ENCODE assay signal across 8 mouse cellular contexts in the genomic region with DNA sequence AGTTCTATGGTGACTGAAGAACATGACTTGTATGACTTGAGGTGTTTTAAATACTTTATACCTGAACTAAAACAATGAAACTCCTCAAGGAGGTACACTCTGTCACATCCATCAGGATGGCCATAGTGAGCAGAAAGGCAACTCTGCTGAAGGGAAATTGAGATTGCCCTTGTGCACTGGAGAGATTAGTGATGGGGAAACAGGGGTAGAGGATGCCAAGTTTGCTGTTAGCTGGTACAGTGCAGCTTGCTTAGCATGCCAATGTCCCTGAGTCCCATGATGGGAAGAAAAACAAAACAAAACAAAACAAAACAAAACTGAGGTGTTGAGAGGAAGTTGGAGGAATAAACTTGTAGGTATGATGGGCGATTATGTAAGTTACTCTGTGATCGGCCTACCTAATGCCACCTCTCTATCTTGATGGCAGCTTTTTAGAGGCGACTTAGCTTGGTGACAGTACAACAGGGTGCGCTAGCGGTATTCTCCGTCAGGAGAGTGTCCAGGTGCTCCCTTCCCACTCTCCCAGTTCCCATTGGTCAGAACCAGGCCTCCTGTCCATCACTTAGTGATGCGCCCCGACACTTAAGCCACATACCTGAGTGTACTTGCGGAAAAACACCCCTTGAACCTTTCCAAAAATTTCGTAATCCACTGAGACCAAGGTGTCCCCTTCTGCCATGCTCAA. TPM values are rescaled to one million over a fixed set of nuclear protein-coding genes. Genes with fewer than 3 reads are reported as not detected.
DNase-seq lines count a peak whose midpoint lies in the region; ATAC-seq and TF ChIP-seq lines count a peak whose summit lies in the region.

No protein-coding gene starts in this region.

- no peak for DNase-seq in heart, adult 18-20 months
- peak; percentile 70 for DNase-seq in MEL (ENCODE audit: low read depth, low spot score)
- no peak for DNase-seq in midbrain, postnatal 0 days (ENCODE audit: low spot score)
- no peak for DNase-seq in Muller cell, postnatal 12 days (ENCODE audit: inconsistent ontology term)
- DNase-seq in retina, embryonic 14.5 days (ENCODE audit: low spot score), result no peak

- no peak for TF ChIP-seq POLR2A in MEL (IDR thresholded peaks at IDR 0.05; ENCODE audit: control insufficient read depth in 1 of 2, insufficient read depth in 1 of 2, low read depth in 1 of 2, low read length in 2 of 2, poor library complexity in 1 of 2)

- 7% methylated on average over 10 of the region's 10 CpGs for whole genome bisulfite sequencing in heart, embryonic 15.5 days
- 7% methylated on average over 10 of the region's 10 CpGs for WGBS in embryonic facial prominence, embryonic 13.5 days
- 7% methylated on average over 10 of the region's 10 CpGs for WGBS in intestine, embryonic 16.5 days
- 8% methylated on average over 10 of the region's 10 CpGs for WGBS in midbrain, postnatal 0 days

- H3K79me2 ChIP-seq in MEL (ENCODE audit: control insufficient read depth, insufficient read depth, low read length, poor library complexity), result peaks cover 5% of the 10 kb centered on the region; the same call in 1 of the 2 replicates

- H3K4me1 ChIP-seq in heart, embryonic 15.5 days (replicated peaks), result peaks cover 8% of the 10 kb centered on the region
- H3K4me1 ChIP-seq in MEL (ENCODE audit: control insufficient read depth in 1 of 2, insufficient read depth in 2 of 2, low read length in 2 of 2), result peaks cover 12 to 24% of the 10 kb centered on the region in 2 experiments
- H3K4me1 ChIP-seq in embryonic facial prominence, embryonic 13.5 days, result peaks cover 6% of the 10 kb centered on the region; the same call in 1 of the 2 replicates
- H3K4me1 ChIP-seq in intestine, embryonic 16.5 days (ENCODE audit: control insufficient read depth, insufficient read depth, low read length), result peaks cover 3% of the 10 kb centered on the region
- peaks cover 2% of the 10 kb centered on the region; the same call in 1 of the 2 replicates for H3K4me1 ChIP-seq in midbrain, postnatal 0 days (ENCODE audit: insufficient read depth, low read length)

- no peak for TF ChIP-seq EP300 in MEL (IDR thresholded peaks at IDR 0.05; ENCODE audit: low read depth in 1 of 2, low read length in 2 of 2)

- H3K27ac ChIP-seq in heart, embryonic 15.5 days, result peak overlapping the region; percentile 72
- peak overlapping the region; percentile 87 for H3K27ac ChIP-seq in MEL (ENCODE audit: control insufficient read depth, low read depth, low read length)
- H3K27ac ChIP-seq in embryonic facial prominence, embryonic 13.5 days, result peak overlapping the region; percentile 82
- H3K27ac ChIP-seq in intestine, embryonic 16.5 days (ENCODE audit: low read length), result peak overlapping the region; percentile 76; the same call in 1 of the 2 replicates
- H3K27ac ChIP-seq in midbrain, postnatal 0 days (ENCODE audit: low read depth, low read length), result peak overlapping the region; percentile 78; the same call in 1 of the 2 replicates

- H3K27me3 ChIP-seq in heart, embryonic 15.5 days, result no peaks in the 10 kb centered on the region
- H3K27me3 ChIP-seq in MEL (ENCODE audit: control insufficient read depth in 1 of 2, insufficient read depth in 2 of 2, low read length in 2 of 2), result no peaks in the 10 kb centered on the region
- H3K27me3 ChIP-seq in embryonic facial prominence, embryonic 13.5 days, result no peaks in the 10 kb centered on the region
- no peaks in the 10 kb centered on the region for H3K27me3 ChIP-seq in intestine, embryonic 16.5 days (replicated peaks; ENCODE audit: control insufficient read depth, insufficient read depth, low read length)
- H3K27me3 ChIP-seq in midbrain, postnatal 0 days (ENCODE audit: insufficient read depth, low read length), result no peaks in the 10 kb centered on the region

- no peaks in the 10 kb centered on the region for H3K9me3 ChIP-seq in heart, embryonic 15.5 days (replicated peaks)
- H3K9me3 ChIP-seq in MEL (replicated peaks; ENCODE audit: insufficient read depth, low read length), result no peaks in the 10 kb centered on the region
- H3K9me3 ChIP-seq in embryonic facial prominence, embryonic 13.5 days, result peaks cover 2% of the 10 kb centered on the region; the same call in 1 of the 2 replicates
- no peaks in the 10 kb centered on the region for H3K9me3 ChIP-seq in intestine, embryonic 16.5 days (ENCODE audit: control insufficient read depth, low read length)
- H3K9me3 ChIP-seq in midbrain, postnatal 0 days (ENCODE audit: low read length), result no peaks in the 10 kb centered on the region

- TF ChIP-seq CTCF in MEL (IDR thresholded peaks at IDR 0.05 in 2 of 3, conservative IDR thresholded peaks at IDR 0.05 in 1 of 3; ENCODE audit: control insufficient read depth in 1 of 3, insufficient read depth in 1 of 3, low read depth in 2 of 3, low read length in 3 of 3, poor library complexity in 1 of 3, severe bottlenecking in 1 of 3), result no peak
- no peak for TF ChIP-seq CTCF in midbrain, postnatal 0 days (IDR thresholded peaks at IDR 0.05)

- peak overlapping the region; percentile 72 for H3K9ac ChIP-seq in heart, embryonic 15.5 days
- H3K9ac ChIP-seq in MEL (ENCODE audit: control insufficient read depth, low read depth, low read length, poor library complexity, severe bottlenecking), result peak overlapping the region; percentile 92
- peak overlapping the region; percentile 87 for H3K9ac ChIP-seq in embryonic facial prominence, embryonic 13.5 days
- H3K9ac ChIP-seq in intestine, embryonic 16.5 days (ENCODE audit: low read depth, low read length), result peak overlapping the region; percentile 93
- H3K9ac ChIP-seq in midbrain, postnatal 0 days (replicated peaks; ENCODE audit: low read length, poor library complexity, severe bottlenecking), result peak overlapping the region; percentile 62

- peak; percentile 24; the same call in 1 of the 2 replicates for ATAC-seq in heart, embryonic 15.5 days (replicated peaks; ENCODE audit: insufficient number of reproducible peaks, insufficient read depth, low FRiP score, low read depth)
- ATAC-seq in embryonic facial prominence, embryonic 13.5 days (ENCODE audit: insufficient number of reproducible peaks, insufficient read depth, low FRiP score, low TSS enrichment, low read depth), result no peak
- ATAC-seq in intestine, embryonic 16.5 days, result peak; percentile 54
- peak; percentile 47; the same call in 1 of the 2 replicates for ATAC-seq in midbrain, postnatal 0 days (ENCODE audit: low FRiP score)

- peak overlapping the region; percentile 84 for H3K4me2 ChIP-seq in heart, embryonic 15.5 days
- peak overlapping the region; percentile 86 for H3K4me2 ChIP-seq in embryonic facial prominence, embryonic 13.5 days
- peak overlapping the region; percentile 92 for H3K4me2 ChIP-seq in intestine, embryonic 16.5 days (ENCODE audit: low read depth, low read length)
- H3K4me2 ChIP-seq in midbrain, postnatal 0 days (ENCODE audit: low read depth, low read length, poor library complexity, severe bottlenecking), result peak overlapping the region; percentile 60

- H3K4me3 ChIP-seq in heart, embryonic 15.5 days, result peak overlapping the region; percentile 61
- H3K4me3 ChIP-seq in MEL (ENCODE audit: control insufficient read depth in 1 of 2, insufficient read depth in 1 of 2, low read depth in 2 of 2, low read length in 2 of 2), result peak overlapping the region; percentile 65 to 86
- H3K4me3 ChIP-seq in embryonic facial prominence, embryonic 13.5 days, result peak overlapping the region; percentile 78
- H3K4me3 ChIP-seq in intestine, embryonic 16.5 days (ENCODE audit: low read length), result peak overlapping the region; percentile 81
- H3K4me3 ChIP-seq in midbrain, postnatal 0 days (ENCODE audit: low read depth, low read length), result peak overlapping the region; percentile 59

- TF ChIP-seq RAD21 in MEL (IDR thresholded peaks at IDR 0.05; ENCODE audit: low read depth, low read length), result no peak

- H3K36me3 ChIP-seq in heart, embryonic 15.5 days, result 0 out of 2 replicates have a peak, but pooled peaks cover 3% of the 10 kb centered on the region
- peaks cover 0 to 20% of the 10 kb centered on the region in 2 experiments; a peak in 2 of 4 replicates for H3K36me3 ChIP-seq in MEL (ENCODE audit: control insufficient read depth in 1 of 2, insufficient read depth in 2 of 2, low read length in 2 of 2)
- H3K36me3 ChIP-seq in embryonic facial prominence, embryonic 13.5 days, result 0 out of 2 replicates have a peak, but pooled peaks cover 4% of the 10 kb centered on the region
- no peaks in the 10 kb centered on the region for H3K36me3 ChIP-seq in intestine, embryonic 16.5 days (ENCODE audit: control insufficient read depth, insufficient read depth, low read length)
- no peaks in the 10 kb centered on the region for H3K36me3 ChIP-seq in midbrain, postnatal 0 days (ENCODE audit: insufficient read depth, low read length)

RNA-seq across cellular contexts. Expression of a gene that starts 8.7 kb away (rescaled TPM):
- 57.5 and 71.7 TPM in 2 replicates for polyA plus RNA-seq in heart, embryonic 15.5 days (2015; fragmentation: Nextera tagmentation; extraction: Ambion mirVana)
- total RNA-seq in heart, adult 18-20 months (2021), result 10 to 100 TPM; 20.5 to 25.2 TPM
- 51.2 and 54.5 TPM in 2 replicates for total RNA-seq in MEL (2012; rRNA removed)
- polyA plus RNA-seq in MEL (2012; ENCODE audit: insufficient read depth in 1 of 2, insufficient read length in 2 of 2, low read depth in 1 of 2, low replicate concordance in 2 of 2, missing spikeins in 1 of 2), result 10 to 100 TPM in 1 of 2 experiments, not detected in 1; 47.4 TPM
- polyA plus RNA-seq in embryonic facial prominence, embryonic 13.5 days (2015; fragmentation: Nextera tagmentation; extraction: Ambion mirVana), result 43.2 and 45.4 TPM in 2 replicates
- polyA plus RNA-seq in intestine, embryonic 16.5 days (2015; fragmentation: Nextera tagmentation; extraction: Ambion mirVana), result 50.2 and 52.3 TPM in 2 replicates
- total RNA-seq in midbrain, postnatal 0 days (2014; rRNA removed), result 23.2 and 25.4 TPM in 2 replicates
- polyA plus RNA-seq in midbrain, postnatal 0 days (2015; fragmentation: Nextera tagmentation; extraction: Ambion mirVana), result 40.3 and 41.8 TPM in 2 replicates

RNA-seq across cellular contexts. Expression of a gene that starts 8.9 kb away (rescaled TPM):
- 1.3 and 1.5 TPM in 2 replicates for polyA plus RNA-seq in heart, embryonic 15.5 days (2015; fragmentation: Nextera tagmentation; extraction: Ambion mirVana)
- total RNA-seq in heart, adult 18-20 months (2021), result 1 to 10 TPM; 1.7 to 2.3 TPM
- 0.03 and 0.04 TPM in 2 replicates for total RNA-seq in MEL (2012; rRNA removed)
- polyA plus RNA-seq in MEL (2012; ENCODE audit: insufficient read depth in 1 of 2, insufficient read length in 2 of 2, low read depth in 1 of 2, low replicate concordance in 2 of 2, missing spikeins in 1 of 2), result under 1 TPM in 1 of 2 experiments, not detected in 1; 0.39 TPM
- polyA plus RNA-seq in embryonic facial prominence, embryonic 13.5 days (2015; fragmentation: Nextera tagmentation; extraction: Ambion mirVana), result 0.70 and 0.87 TPM in 2 replicates
- 1.5 TPM in 2 replicates for polyA plus RNA-seq in intestine, embryonic 16.5 days (2015; fragmentation: Nextera tagmentation; extraction: Ambion mirVana)
- total RNA-seq in midbrain, postnatal 0 days (2014; rRNA removed), result 1.5 and 1.7 TPM in 2 replicates
- polyA plus RNA-seq in midbrain, postnatal 0 days (2015; fragmentation: Nextera tagmentation; extraction: Ambion mirVana), result 1.7 and 1.8 TPM in 2 replicates

RNA-seq across cellular contexts. Expression of a gene that starts 9.1 kb away (rescaled TPM):
- 6.2 and 6.4 TPM in 2 replicates for polyA plus RNA-seq in heart, embryonic 15.5 days (2015; fragmentation: Nextera tagmentation; extraction: Ambion mirVana)
- total RNA-seq in heart, adult 18-20 months (2021), result 1 to 10 TPM; 7.9 to 9.5 TPM
- total RNA-seq in MEL (2012; rRNA removed), result 7.3 and 8.5 TPM in 2 replicates
- polyA plus RNA-seq in MEL (2012; ENCODE audit: insufficient read depth in 1 of 2, insufficient read length in 2 of 2, low read depth in 1 of 2, low replicate concordance in 2 of 2, missing spikeins in 1 of 2), result 1 to 10 TPM in 1 of 2 experiments, not detected in 1; 8.6 TPM
- polyA plus RNA-seq in embryonic facial prominence, embryonic 13.5 days (2015; fragmentation: Nextera tagmentation; extraction: Ambion mirVana), result 9.2 and 9.8 TPM in 2 replicates
- 5.5 and 5.7 TPM in 2 replicates for polyA plus RNA-seq in intestine, embryonic 16.5 days (2015; fragmentation: Nextera tagmentation; extraction: Ambion mirVana)
- 7.2 and 9.9 TPM in 2 replicates for total RNA-seq in midbrain, postnatal 0 days (2014; rRNA removed)
- 4.7 and 5.0 TPM in 2 replicates for polyA plus RNA-seq in midbrain, postnatal 0 days (2015; fragmentation: Nextera tagmentation; extraction: Ambion mirVana)

RNA-seq across cellular contexts. Expression of a gene that starts 59.6 kb away (rescaled TPM):
- polyA plus RNA-seq in heart, embryonic 15.5 days (2015; fragmentation: Nextera tagmentation; extraction: Ambion mirVana), result 16.4 and 21.3 TPM in 2 replicates
- 100 to 1,000 TPM; 119 to 125 TPM for total RNA-seq in heart, adult 18-20 months (2021)
- 19.0 and 23.4 TPM in 2 replicates for total RNA-seq in MEL (2012; rRNA removed)
- 10 to 100 TPM in 1 of 2 experiments, not detected in 1; 32.2 TPM for polyA plus RNA-seq in MEL (2012; ENCODE audit: insufficient read depth in 1 of 2, insufficient read length in 2 of 2, low read depth in 1 of 2, low replicate concordance in 2 of 2, missing spikeins in 1 of 2)
- polyA plus RNA-seq in embryonic facial prominence, embryonic 13.5 days (2015; fragmentation: Nextera tagmentation; extraction: Ambion mirVana), result 26.4 and 28.7 TPM in 2 replicates
- polyA plus RNA-seq in intestine, embryonic 16.5 days (2015; fragmentation: Nextera tagmentation; extraction: Ambion mirVana), result 13.2 and 15.9 TPM in 2 replicates
- 16.5 and 22.8 TPM in 2 replicates for total RNA-seq in midbrain, postnatal 0 days (2014; rRNA removed)
- polyA plus RNA-seq in midbrain, postnatal 0 days (2015; fragmentation: Nextera tagmentation; extraction: Ambion mirVana), result 7.1 and 7.5 TPM in 2 replicates
